Mouse (Mus musculus) yolk sac, embryonic 10.5 days (tissue): ENCODE measurements at regions not wholly inside any gene's neighbourhood (a gene's known extent, or its start where the extent isn't known, plus 50 kb on each side); places are given as distances from the start of the nearest gene placed in this dataset.
A peak's percentile ranks its signal among the peaks of the same experiment; 100 is the strongest.

Source experiments
- DNase-seq: peaks from one replicate; pipeline ENCODE4 v3.0.0-alpha.2; 2017; ENCODE audit warnings: low spot score

DNA sequence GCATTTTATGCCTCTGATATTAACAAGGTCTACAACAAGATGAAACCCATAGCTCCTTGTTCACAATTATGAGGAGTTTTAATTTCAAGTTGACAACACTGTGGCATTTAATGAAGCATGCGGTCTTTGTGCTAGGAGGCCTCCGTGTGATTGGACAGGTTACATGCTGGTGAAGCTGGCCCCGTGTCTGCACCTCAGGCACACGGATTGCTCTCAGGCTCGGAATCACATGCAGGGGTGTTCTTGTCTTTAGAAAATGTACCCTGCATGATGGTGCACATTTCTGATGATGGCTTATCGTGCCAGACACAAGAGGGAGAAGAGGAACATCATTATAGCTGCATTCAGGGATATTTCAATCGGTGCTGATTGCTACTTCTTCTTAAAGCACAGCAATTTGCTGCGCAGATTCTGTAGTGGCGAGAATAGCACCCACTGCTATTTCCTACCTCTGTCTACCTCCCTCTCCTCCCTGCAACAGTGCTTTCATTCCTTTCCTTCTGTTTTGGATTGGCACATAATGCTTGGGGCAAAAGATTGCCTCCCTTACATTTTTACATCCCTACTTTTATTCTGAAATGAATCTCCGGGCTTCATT is 454.9 kb upstream of the Tle4 start:
- no peak for DNase-seq

DNA sequence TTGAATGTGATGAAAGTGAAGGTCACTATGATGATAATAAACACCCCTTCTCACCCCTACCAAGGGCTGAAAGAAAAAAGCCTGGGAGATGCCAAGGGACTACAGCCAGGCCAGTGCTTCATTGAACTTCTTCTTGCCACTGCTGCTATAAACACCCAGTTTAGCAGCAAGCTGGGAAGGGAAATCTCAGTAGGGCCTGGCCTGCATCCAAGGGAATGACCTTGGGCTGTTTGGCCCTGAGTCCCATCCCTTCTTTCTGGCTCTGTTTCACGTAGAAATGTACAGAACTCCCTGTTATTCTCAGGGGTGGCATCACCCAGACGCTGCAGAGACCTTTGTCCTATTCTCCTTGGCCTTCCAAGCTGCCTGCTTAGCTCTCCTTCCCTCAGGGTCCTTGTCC is 450.0 kb upstream of the Tle4 start:
- no peak for DNase-seq

DNA sequence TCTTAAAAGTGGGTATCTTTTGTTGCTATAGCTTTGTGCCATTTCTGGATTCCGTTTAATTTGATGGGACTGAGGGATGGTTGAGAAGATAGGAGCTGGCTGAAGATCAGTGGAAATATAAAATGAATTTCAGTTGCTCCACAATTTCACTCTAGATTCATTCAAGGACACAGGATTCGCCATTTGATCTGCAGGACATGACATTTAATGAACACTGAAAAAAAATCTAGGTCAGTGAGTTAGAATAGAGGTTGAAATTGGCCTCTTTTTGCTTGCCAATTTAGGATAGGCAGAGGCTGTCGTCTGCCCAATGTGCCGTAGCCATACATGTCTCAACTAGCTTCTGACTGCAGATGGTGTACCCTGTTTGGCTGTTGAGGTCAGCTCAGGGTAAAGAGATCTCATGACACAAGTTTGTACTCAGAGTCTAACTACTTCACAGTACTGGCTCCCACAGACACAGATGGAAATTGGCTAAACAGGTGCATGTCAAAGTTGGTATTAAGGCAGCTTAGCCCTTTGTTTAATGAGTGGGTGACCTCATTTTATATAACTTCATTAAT is 449.5 kb upstream of the Tle4 start:
- no peak for DNase-seq

DNA sequence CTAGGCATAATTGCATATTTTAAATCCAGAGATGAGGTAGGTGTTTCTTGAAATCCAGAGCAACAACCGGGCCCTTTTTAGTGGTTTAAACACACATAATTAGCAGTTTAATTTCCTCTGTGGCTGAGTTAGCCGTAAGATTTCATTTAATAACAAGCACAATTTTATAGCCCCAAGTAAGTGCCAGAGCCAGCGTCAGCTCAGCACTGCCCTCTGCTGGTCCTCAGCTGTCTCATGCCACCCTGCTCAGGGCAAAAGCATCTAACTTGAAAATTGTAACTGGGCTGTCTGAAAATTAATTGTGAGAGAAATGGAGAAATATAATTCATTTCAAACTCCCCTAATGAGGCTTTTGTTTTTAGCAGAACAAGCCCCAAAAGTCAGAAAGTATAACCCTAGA is 437.7 kb upstream of the Tle4 start:
- peak; percentile 12 for DNase-seq

DNA sequence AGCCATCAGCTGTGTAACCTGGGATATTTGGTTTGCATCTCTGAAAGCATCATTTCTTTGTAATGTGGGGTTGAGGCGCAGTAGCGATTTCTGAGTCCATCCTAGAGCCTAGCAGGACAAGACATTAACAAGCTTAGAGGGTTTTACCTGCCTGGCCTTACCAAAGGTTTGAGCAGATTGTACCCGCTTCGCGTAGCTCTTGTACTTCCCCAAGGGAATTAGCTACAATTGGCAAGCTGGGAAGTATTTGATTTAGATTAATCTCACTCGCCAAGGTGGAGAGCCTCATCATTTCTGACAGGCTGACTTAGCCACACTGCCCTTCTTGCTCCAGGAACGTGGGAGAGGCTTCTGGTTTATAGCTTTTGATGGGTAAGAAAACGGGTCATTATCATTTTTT is 436.1 kb upstream of the Tle4 start:
- DNase-seq = no peak

DNA sequence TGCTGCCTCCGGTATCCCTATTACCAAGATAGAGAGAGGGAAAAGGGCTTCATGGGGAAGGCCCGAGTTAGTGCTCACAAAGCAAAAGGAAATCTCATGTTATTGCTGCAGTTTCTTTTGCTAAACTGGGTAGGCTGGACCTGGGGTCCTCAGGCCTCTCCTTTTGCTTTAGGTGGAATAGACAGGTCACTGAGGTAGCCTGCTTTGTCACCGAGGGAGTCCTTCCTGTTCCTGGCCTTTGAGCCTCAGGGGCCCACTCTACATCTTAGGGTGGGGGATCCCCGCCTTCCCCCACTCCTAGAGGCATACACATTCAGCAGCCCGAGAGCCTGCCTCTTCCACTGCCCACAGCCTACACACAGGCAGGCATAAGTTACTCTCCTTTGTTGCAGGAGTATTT is 435.5 kb upstream of the Tle4 start:
- DNase-seq = no peak

DNA sequence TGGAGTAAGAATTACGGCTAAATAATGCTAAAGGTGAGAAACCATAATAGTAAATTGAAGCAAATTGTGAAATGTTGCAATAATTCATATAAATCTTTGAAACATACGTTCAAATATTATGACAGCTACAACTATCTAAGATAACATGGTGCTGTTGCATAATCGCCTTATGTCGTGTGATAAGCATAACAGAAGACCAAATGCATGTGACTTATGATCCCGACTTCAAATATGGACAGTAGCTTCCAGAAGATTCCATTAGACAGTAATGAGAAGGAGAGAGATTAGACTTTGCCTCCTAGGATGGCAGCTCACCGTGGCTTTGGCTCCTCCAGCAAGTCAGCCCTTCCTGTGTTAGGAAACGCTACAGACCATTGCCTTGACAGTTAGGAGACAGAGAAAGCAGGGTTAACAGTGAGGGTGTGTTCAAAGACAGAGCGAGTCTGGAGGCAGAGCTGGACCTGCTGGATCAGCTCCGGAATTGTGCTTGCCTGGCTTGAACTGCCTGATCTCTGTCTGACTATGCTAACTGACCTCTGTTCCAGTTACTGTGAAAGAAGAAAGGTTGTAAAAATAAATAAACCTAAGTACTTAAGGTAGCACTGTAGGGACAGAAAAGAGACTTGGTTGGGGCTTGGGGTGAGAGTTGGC is 434.6 kb upstream of the Tle4 start:
- no peak for DNase-seq

DNA sequence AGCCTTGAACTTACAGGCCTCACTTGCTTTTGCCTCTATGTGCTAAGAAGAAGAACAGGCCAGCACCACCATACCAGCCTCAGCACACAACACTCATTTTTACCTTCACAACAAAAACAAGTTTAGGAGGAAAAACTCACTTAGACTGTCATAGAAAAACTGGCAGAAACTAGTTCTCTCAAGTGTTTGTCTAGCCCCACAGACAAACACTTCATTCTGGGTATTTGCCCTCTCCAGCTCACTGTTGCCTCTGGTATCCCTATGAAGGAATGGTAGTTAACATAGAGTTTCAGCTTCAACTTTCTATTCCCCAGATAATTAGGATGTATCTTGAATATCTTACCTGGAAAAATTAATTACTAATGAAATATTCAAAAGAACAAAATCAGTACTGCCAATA is 433.6 kb upstream of the Tle4 start:
- DNase-seq = no peak

DNA sequence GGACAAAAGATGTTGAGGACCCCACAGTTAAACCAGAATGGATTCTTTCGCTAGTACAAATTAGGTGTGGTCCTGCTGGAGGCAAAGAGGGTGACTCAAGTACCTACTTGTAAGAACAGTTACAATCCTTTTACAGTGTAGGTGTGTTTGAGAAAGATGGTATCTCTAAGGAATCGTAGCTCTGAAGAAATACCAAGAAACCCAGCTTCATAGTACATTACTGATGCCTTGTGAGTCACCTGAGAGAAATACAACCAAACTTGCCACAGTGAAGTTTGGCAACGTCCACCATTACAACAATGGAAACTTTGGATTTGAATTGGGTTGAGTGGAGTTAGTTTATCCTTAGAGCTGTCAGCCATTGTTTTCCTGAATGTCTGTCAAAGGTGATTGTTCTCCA is 405.7 kb upstream of the Tle4 start:
- no peak for DNase-seq

DNA sequence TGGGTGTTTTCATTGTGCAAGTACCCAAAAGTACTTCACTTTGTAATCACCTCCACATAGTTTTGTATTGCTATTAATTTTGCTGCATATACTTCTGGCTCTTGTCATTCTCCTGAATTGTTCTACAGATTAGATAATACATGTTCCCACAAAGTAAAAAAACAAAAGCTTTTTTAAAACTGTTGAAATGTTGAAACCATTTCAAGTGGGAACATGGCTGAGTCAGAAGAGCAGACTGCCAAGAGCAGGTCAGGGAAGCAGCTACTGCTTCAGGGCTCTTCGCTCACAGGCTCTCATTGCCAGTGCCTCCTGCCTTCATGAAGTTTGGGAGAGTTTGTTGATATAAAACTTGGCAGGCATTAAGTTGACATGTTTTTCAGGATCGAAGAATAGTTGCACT is 395.5 kb upstream of the Tle4 start:
- DNase-seq = no peak

DNA sequence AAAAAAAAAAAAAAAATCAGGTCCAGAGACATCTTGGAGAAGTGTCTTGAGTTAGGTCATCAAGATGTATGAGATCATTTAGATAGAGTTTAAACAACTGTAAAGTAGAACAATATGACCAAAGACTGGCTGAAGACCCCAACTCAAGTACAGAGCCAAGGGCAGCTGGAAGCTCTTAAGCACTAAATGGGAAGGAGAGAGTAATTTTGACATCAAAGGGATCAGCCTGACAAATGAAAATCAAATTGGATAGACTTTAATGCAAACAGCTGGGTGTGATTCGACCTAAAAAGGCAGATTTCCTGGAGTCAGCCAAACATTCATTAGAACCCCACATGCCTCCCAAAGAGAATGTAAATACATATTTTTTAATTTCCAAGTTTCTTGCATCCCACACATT is 372.3 kb upstream of the Tle4 start:
- DNase-seq = no peak

DNA sequence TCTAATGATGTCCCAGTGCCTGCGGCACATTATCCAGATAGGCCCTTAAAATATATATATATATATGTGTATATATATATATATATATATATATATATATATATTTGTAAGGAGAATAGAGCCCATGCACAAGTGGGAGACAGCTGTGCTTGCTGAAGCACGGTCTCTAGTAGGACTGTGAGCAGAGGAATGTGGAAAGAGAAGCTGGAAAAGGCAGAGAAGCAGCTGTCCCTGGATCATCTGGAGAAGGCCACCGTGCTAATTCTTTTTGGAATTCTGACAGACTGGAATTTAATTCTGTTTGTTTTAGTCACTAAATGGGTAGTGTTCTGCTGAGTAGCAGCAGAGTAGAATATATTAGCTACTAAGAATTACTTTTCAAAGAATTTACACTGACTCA is 370.4 kb upstream of the Tle4 start:
- no peak for DNase-seq

DNA sequence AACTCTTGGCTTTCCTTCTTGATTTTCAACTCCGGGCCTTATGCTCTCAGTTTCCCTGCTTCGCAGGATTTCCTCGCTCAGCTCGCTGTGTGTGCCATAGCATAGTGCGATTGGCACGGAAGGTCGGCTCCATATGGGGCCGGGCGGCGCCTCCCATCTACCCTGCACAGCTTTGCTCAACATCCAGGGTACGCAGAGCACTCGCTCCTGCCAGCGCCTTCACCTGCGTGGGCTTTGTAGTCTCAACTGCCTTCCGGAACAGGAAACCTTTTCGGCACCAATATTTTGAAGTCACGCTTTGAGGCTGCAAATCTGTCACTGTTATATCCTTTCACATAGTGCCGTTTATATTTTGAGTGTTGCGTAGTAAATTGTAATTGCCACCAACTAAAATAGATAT is 359.9 kb upstream of the Tle4 start:
- no peak for DNase-seq

DNA sequence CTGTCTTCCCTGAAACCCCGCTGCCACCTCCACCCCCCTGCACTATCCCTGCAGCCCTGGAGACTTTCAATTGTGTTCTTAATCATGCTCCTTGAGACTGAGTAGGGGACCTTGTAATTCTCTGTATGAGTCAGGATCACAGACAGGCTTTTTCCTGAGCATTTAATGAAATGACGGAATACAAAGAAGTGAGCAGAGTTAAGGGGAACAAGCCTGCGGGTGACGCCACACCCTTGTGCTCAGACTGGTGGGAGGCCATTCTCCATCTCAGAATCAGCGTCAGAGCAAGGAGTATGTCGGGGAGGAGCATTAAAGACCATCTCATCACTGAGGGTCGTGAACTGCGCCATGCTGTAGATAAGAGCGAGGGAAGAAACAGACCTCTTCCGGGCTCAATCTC is 359.3 kb upstream of the Tle4 start:
- no peak for DNase-seq

DNA sequence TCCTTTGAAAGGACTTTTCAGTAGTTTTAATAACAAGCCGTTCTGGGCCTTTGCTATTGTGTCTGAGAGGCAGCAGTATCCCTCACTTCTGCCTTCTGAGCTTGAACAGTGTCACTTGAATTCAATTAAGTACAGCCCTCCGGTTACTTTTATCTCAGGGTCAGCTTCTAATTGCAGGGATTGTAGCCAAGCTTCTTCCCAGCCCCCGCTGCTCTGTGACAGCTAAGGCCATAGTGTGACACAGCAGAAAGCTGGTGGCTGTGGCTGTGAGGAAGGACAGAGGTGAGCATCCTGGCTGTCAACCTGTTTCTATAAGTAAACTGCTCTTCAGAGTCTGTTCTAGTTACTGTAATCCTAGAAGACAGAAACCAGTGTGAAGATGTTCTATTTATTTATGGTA is 358.5 kb upstream of the Tle4 start:
- DNase-seq = no peak

DNA sequence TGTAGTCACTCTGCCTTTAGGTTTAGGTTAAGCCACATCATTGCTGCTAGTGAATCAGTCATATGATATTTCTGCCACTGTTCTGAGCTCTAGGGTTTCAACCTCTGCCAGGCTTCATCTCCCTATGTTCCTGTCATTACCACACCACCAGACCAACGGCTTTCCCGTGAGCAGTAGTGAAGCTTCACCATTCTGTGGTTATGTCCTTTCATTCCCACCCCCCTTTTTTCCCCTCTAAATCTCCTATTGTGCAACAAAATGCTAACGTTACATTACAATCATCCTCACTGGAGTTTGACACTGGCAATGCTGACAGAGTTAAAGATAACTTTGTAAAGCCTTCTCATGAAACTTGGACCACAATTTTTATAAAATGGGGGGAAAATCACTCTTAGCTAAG is 358.1 kb upstream of the Tle4 start:
- DNase-seq = no peak

DNA sequence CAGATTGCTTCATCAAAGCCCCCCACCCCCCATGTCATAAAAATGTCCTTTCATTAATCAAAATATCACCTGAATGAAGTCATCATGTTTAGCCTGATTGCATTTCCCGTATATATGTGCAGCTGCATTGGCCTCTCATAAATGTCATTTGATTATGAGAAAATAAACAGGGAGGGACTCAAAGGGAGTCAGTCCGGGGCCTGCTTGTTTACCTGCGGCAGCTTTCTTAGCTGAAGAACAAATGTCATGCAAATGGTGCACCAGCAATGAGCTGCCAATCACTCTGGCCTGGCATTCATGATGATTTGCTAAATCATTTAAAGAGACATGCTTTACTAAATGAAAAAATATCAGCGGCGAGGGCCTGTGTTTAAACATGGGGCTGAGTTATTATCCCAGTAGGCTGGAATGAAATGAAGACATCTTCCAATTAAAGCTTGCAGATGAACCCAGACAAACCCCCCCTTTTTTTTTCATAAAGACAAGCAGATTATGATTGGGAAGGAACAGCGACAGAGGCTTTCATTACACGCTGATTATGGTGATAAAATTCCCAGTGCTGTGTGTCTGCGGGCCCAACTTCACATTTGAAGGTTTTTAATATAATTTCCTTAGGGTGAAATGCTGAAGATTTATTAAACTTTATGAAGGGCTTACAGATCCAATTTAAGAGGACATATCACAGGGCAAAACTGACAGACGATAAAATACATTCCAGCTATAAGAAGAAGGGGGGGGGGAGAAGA is 342.5 kb upstream of the Tle4 start:
- DNase-seq = no peak

DNA sequence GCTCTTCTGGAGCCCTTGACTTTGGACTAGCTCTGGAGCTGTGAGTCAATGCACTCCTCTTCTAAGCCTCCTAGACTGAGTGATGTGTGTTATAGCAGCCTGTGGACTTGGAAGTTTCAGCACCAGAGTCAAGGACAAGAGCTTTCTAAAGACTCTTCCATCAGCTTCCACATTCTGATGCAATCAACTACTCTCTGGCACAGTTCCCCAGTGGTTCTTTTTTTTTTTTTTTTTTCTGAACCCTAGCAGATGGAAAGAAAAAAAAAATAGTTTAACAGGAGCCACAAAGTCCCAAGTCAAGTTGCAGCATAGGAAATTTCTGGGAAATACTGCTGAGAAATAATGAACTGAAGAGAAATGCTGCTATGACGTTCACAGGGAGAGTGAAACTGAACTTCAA is 324.4 kb upstream of the Tle4 start:
- no peak for DNase-seq

DNA sequence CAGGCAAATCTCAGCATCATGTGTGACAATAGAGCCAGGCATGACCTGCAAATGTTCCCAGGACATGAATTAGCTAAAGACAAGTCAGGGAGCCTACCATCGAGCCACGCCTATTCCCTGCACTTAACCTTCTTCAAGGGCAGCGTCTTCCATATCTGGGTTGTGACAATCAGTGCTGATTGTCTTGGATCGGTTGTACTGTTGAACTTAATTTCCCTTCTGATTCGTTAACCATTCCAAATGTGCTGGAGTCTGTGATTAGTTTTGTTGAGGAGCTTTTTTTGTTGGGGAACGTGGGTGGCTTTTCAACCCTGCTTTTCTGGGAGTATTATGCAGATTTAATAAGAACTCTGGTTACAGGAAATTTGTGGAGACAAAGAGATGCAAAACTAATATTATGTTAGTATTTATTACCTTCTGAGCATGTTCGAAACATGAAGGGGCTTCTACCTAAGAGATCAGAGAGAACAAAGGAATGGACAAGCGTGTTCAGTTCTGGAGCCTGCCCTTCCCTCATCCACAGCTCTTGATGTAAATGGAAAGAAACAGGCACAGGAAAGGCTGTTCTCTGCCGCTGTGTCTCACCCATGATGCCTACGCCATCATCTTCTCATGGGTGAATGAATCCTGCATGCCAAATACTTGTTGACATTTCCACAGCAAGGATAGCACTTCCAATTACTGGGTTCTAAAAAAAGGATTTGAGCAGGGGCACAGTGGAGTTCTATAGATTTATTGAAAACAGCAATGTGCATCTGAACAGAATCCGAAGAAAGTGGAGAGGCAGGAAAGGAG is 313.4 kb upstream of the Tle4 start:
- DNase-seq = no peak

DNA sequence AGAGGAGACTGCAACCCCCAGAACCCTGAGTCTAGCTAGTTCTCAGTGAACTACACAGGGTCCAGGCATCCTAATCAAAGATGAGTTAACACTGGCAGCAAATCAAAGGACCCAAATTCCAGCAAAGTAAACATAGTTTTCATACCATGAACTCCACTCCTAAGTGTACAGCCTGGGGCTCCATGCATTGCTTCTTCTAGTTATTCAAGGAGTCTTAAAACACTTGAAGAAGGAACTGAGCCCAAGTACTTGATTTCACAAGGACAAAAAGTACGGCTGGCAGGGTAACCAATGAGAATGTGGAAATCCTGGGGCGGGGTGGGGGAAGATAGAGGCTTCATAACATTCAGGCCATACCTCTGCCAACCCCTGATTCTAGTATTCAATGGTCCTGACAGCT is 297.0 kb upstream of the Tle4 start:
- no peak for DNase-seq

DNA sequence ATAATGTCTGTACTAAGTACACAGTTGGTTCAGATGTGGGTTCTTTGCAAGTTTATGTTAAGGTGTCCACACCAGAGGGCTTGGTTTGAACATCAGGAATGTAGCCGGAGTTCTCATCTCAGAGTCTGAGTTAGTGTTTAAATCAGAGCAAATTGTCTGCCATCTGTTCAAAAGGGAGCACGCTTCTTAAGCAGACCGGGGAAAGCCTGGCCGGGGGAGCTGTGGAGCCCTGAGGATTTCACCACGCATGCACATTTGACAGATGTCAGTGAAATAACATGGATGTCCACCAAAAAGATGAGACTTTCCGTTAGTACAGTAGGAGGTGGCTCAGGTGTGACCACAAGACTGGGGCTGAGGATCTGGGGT is 294.5 kb upstream of the Tle4 start:
- no peak for DNase-seq

DNA sequence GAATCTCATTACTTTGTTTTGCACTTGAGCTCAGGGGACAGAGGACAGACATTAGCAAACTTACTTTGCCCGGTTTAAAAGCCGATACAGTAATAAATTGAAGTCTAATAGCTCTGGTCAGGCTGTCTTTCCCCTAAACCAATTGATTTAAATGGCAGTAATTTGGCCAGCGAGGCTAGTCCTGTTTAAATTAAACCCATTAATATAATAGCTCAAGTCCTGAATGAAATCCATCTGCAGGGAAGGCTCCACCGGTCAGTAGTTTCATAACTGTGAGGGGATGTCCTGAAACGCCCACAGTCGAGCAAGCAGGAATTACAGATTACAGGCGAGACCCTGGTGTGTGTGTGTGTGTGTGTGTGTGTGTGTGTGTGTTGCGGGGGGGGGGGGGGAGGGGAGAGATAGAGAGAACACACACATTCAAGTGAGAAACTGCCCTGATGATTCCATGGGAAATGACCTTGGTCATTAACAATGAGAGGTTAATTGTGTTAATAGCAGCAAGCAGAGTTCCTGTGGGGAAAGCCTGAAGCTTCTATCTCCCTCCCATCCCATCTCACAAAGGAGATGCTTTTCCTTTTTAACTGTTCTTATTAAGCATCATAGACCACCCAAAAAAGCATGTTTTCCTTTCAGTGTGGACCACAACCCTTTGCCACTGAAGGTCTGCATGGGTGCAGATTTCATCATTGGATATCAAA is 294.0 kb upstream of the Tle4 start:
- DNase-seq = peak; percentile 1
